Mouse (Mus musculus) heart, postnatal 0 days (tissue): ENCODE data around the gene Slc39a8. TPM values are rescaled to one million over a fixed set of nuclear protein-coding genes. Genes with fewer than 3 reads are reported as not detected.
A peak's percentile ranks its signal among the peaks of the same experiment; 100 is the strongest.

Experiments used
- ATAC-seq: fragments of 200-750 bp; cut with Nextera tagmentation; 2 replicates; pipeline ENCODE4 v1.8.0; 2017; ENCODE audit warnings: low read depth, moderate number of reproducible peaks, moderate library complexity; ENCODE audit not compliant: insufficient read depth
- DNase-seq: peaks from one replicate; pipeline ENCODE4 v3.0.0-alpha.2; 2016; ENCODE audit warnings: low spot score
- H3K27ac ChIP-seq: fragments of 300-500 bp; sonication (generic); 2 replicates; pipeline ENCODE4 v1.5.1; 2014; ENCODE audit warnings: low read depth, mild to moderate bottlenecking
- H3K27me3 ChIP-seq: fragments of 300-500 bp; sonication (generic); 2 replicates; pipeline ENCODE4 v1.6.1; 2014; ENCODE audit warnings: low read length, mixed read lengths; ENCODE audit not compliant: control insufficient read depth, insufficient read depth
- H3K36me3 ChIP-seq: fragments of 300-500 bp; sonication (generic); replicated peaks from 2 replicates; pipeline ENCODE4 v1.6.1; 2014; ENCODE audit warnings: low read length, mixed read lengths; ENCODE audit not compliant: control insufficient read depth, insufficient read depth
- H3K4me1 ChIP-seq: fragments of 300-500 bp; sonication (generic); 2 replicates; pipeline ENCODE4 v1.6.1; 2014; ENCODE audit warnings: antibody characterized with exemption; ENCODE audit not compliant: control insufficient read depth, insufficient read depth
- H3K4me2 ChIP-seq: fragments of 300-500 bp; sonication (generic); 2 replicates; pipeline ENCODE4 v1.6.1; 2014; ENCODE audit warnings: low read depth, mild to moderate bottlenecking, low read length, moderate library complexity
- H3K4me3 ChIP-seq: fragments of 300-500 bp; sonication (generic); 2 replicates; pipeline ENCODE4 v1.5.1; 2014; ENCODE audit warnings: low read depth, low read length
- H3K9ac ChIP-seq: fragments of 300-500 bp; sonication (generic); replicated peaks from 2 replicates; pipeline ENCODE4 v1.6.1; 2014; ENCODE audit warnings: low read depth, low read length, mixed read lengths
- H3K9me3 ChIP-seq: fragments of 300-500 bp; sonication (generic); replicated peaks from 2 replicates; pipeline ENCODE4 v1.6.1; 2016; ENCODE audit warnings: low read length; ENCODE audit not compliant: control insufficient read depth
- CTCF ChIP-seq: IDR thresholded peaks from 2 replicates; pipeline ENCODE4 v1.5.1; 2016; ENCODE audit warnings: antibody characterized with exemption, control low read depth, low read depth
- EP300 ChIP-seq: IDR thresholded peaks from 2 replicates; pipeline ENCODE4 v1.6.1; 2016; ENCODE audit warnings: antibody characterized with exemption, low read depth
- WGBS: fragments of 180-500 bp; shearing (Covaris S2); extraction: QIAGEN DNeasy Blood & Tissue Kit; methylation state at CpG from one replicate; pipeline ENCODE4 v1.1.7; 2014; 5-methylcytosine and 5-hydroxymethylcytosine counted together
- polyA plus RNA-seq: library from polyadenylated mRNA; unstranded; fragments of >200 nt; fragmentation: Nextera tagmentation; extraction: Ambion mirVana; gene quantifications from 2 replicates; pipeline ENCODE4 v1.2.1, GENCODE M21; 2015
- total RNA-seq: library from RNA; depleted of rRNA; stranded (reverse); fragments of >200 nt; gene quantifications from 2 replicates; pipeline ENCODE4 v1.2.3, GENCODE M21; 2014; ENCODE audit warnings: low replicate concordance; rRNA removed

Slc39a8 gene
- total RNA-seq (12.8 and 14.4 TPM in 2 replicates), polyA plus RNA-seq (9.9 and 10.2 TPM in 2 replicates)

GRCm38 (mm10) chr3:135825016-135825753 lies at the start of gene Slc39a8:
TSS of gene Slc39a8 (plus strand) at chr3:135825279.
- H3K36me3 ChIP-seq = no peaks in the 10 kb centered on the region
- no peaks in the 10 kb centered on the region for H3K9me3 ChIP-seq
- 0 out of 2 replicates have a peak, but pooled peaks cover 4% of the 10 kb centered on the region for H3K27me3 ChIP-seq
- DNase-seq = peak; percentile 77
- no peak for TF ChIP-seq EP300
- TF ChIP-seq CTCF = peak; percentile 39
- peak within 1 kb of the TSS; percentile 87 for H3K4me2 ChIP-seq
- H3K27ac ChIP-seq = peak within 1 kb of the TSS; percentile 22; the same call in 1 of the 2 replicates
- H3K9ac ChIP-seq = peak within 1 kb of the TSS; percentile 49
- H3K4me1 ChIP-seq = peaks cover 5% of the 10 kb centered on the region; the same call in 1 of the 2 replicates
- WGBS = 2% methylated on average over 22 of the region's 22 CpGs
- peak; percentile 96 for ATAC-seq
- H3K4me3 ChIP-seq = peak within 1 kb of the TSS; percentile 58

- H3K27ac ChIP-seq = no peak overlapping the region
- no peaks in the 10 kb centered on the region for H3K36me3 ChIP-seq
- no peaks in the 10 kb centered on the region for H3K27me3 ChIP-seq
- ATAC-seq = no peak
- TF ChIP-seq EP300 = no peak
- no peak for TF ChIP-seq CTCF
- 72% methylated on average over 7 of the region's 7 CpGs for WGBS
- DNase-seq = no peak
- no peak overlapping the region for H3K9ac ChIP-seq
- no peak overlapping the region for H3K4me2 ChIP-seq
- H3K4me1 ChIP-seq = no peaks in the 10 kb centered on the region
- no peak overlapping the region for H3K4me3 ChIP-seq
- H3K9me3 ChIP-seq = no peaks in the 10 kb centered on the region
These were observed 40.0 kb upstream of the Slc39a8 start for GRCm38 (mm10) chr3:135785065-135785464.

- TF ChIP-seq EP300 = no peak
- TF ChIP-seq CTCF = no peak
- H3K4me2 ChIP-seq = no peak overlapping the region
- no peaks in the 10 kb centered on the region for H3K9me3 ChIP-seq
- no peak overlapping the region for H3K9ac ChIP-seq
- H3K4me1 ChIP-seq = no peaks in the 10 kb centered on the region
- H3K4me3 ChIP-seq = no peak overlapping the region
- WGBS = 74% methylated on average over 6 of the region's 6 CpGs
- no peak overlapping the region for H3K27ac ChIP-seq
- H3K36me3 ChIP-seq = no peaks in the 10 kb centered on the region
- ATAC-seq (no peak), DNase-seq (no peak)
- H3K27me3 ChIP-seq = no peaks in the 10 kb centered on the region
These were observed 29.0 kb upstream of the Slc39a8 start for GRCm38 (mm10) chr3:135796117-135796516.

- Histone ChIP-seq H3K4me3 (no peak overlapping the region), H3K27me3 (no peaks in the 10 kb centered on the region), H3K4me2 (no peak overlapping the region), H3K27ac (no peak overlapping the region), H3K4me1 (no peaks in the 10 kb centered on the region), H3K9ac (no peak overlapping the region), H3K9me3 (no peaks in the 10 kb centered on the region), H3K36me3 (no peaks in the 10 kb centered on the region)
- WGBS = 69% methylated on average over 3 of the region's 3 CpGs
- ATAC-seq (no peak), DNase-seq (no peak)
- TF ChIP-seq EP300 (no peak), CTCF (no peak)
These were observed 26.8 kb upstream of the Slc39a8 start for GRCm38 (mm10) chr3:135798241-135798640.

- no peak for ATAC-seq
- H3K4me2 ChIP-seq = no peak overlapping the region
- 49% methylated on average over 1 of the region's 1 CpGs for WGBS
These were observed 26.4 kb upstream of the Slc39a8 start for GRCm38 (mm10) chr3:135798665-135799064.

More at GRCm38 (mm10) chr3:135798665-135799064, 26.4 kb upstream of the Slc39a8 start:
- Histone ChIP-seq H3K9ac (no peak overlapping the region), H3K27ac (no peak overlapping the region), H3K9me3 (no peaks in the 10 kb centered on the region), H3K36me3 (no peaks in the 10 kb centered on the region), H3K27me3 (no peaks in the 10 kb centered on the region), H3K4me3 (no peak overlapping the region), H3K4me1 (no peaks in the 10 kb centered on the region)
- TF ChIP-seq CTCF (no peak), EP300 (no peak)
- DNase-seq = no peak
